Mouse (Mus musculus) naive thymus-derived CD4-positive, alpha-beta T cell, adult 2 months (primary cell): ENCODE results near the gene Olfr371.

Source experiments
- DNase-seq: peaks from one replicate; pipeline ENCODE4 v3.0.0-alpha.2; 2011; ENCODE audit warnings: low read depth

The Olfr371 gene

DNA sequence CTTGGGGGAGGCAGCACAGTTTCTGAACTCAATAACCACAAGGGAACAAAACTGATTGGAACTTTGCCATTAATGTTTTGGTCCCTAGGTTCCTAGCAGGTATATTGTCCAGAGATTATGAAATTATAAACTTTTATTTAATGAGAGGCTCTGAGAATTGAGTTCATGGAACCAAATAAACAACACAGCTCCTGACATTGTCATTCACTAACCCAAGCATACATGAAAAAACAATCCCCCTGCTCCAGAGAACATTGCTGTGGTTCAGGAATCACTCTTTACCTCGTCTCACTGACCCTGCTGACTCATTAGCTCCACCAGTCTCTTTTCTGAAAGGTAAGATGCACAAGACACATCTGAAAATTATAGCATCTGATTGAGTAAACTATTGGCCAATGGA lies at the start of gene Olfr371:
TSS of gene Olfr371 (plus strand) at position 301 of the 400 bp plus-strand sequence.
- no peak for DNase-seq

DNA sequence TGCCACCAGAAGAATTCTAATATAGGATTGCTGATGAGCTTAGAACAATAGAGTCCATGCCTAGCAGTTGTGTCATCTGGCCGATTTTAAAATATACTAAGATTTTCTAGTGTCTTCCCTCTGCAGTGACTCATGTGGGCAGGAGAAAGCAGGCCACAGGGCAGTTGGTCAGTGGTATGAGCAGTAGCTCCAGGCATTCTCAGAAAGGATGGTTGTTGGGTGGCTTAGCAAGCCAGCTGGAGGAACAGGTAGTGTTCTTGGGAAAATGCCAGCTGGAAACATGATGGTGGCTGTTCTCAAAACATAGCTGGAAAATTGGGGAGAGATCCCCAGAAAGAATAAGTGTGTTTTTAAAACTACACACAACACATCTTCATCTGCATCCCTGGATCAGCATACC lies 33.4 kb upstream of the Olfr371 start:
- no peak for DNase-seq

DNA sequence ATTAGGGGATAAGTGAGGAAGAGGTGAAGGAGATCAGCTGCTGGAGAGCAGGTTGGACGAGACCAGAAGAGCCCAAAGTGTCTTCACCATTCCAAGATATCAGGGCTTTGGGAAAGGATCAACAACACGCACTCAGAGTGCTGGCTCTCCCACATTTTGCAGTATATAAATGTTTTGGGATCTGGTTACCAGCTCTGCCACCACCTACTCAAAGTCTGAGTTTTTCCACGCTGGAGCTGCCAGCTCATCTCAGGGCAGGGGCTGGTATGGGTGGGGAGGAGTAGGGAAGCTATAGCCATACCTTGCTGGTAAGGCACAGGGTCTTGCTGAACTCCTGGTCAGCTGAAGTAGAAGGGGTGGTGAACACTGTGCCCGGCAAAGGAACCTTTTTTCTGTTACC lies 5.6 kb upstream of the Olfr371 start:
- DNase-seq: no peak

DNA sequence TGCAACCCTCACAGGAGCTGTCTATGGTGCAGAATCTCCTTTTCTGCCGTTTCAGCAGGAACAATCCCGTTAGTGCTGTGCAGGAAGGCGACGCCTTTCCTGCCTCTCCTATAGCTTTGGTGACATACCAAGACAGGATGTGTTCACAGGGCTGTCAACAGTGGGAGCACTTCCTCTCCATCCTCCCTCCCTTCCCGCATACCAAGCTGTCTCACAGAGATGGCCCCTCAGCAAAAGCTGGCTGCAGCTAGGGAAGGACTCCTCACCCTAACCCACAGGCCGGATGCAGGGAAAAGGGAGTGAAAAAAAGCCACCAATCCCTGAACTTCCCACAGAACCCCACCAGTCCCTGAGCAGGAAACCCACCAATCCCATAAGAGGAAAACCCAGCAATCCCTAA lies 4.8 kb upstream of the Olfr371 start:
- no peak for DNase-seq

DNA sequence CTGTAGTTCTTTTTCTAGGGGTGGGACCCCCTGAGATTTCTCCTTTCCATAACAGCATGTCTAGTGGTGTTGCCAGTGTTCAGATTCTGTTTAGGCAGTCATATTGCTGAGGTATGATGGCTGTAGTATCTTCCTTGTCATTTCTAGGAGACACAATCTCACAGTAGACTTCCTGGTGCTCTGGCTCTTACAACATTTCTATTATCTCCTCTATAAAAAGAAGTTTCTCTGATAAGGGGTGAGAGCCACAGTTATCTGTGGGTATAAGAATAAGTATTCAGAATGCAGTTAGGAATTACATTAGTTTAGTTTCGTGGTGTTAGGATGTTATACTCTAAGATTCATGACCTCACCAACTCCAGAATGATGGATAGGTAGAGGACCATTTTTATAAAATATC lies 1.5 kb downstream of the Olfr371 start:
- DNase-seq: no peak
